Mouse (Mus musculus): ENCODE data around the gene Zfp973. TPM values are rescaled to one million over a fixed set of nuclear protein-coding genes. Genes with fewer than 3 reads are reported as not detected.
"Not testable (repeated sequence)": the region's sequence is repeated elsewhere in the genome, so short reads cannot be mapped to it uniquely, and the experiment has no call there.

The Zfp973 gene
- 8.0 and 8.4 TPM in 2 replicates for polyA plus RNA-seq (2015; fragmentation: Nextera tagmentation; extraction: Ambion mirVana)

- not testable (repeated sequence) for ATAC-seq (replicated peaks)
Observed at GRCm38 (mm10) chr2:176670222-176670621, at the start of gene Zfp973. TSS of gene Zfp973 (plus strand) at chr2:176670522.

GRCm38 (mm10) chr2:176636244-176636643 is 34.1 kb upstream of the Zfp973 start, which contains the start of gene Gm14308:
TSS of gene Gm14308 (minus strand) at chr2:176636344.
- not testable (repeated sequence) for ATAC-seq (replicated peaks); H3K9ac ChIP-seq (replicated peaks); H3K9me3 ChIP-seq; H3K27ac ChIP-seq (replicated peaks); H3K27me3 ChIP-seq; H3K4me1 ChIP-seq; H3K4me2 ChIP-seq (replicated peaks); H3K36me3 ChIP-seq; H3K4me3 ChIP-seq
- no CpG with 5 or more reads among the region's 4 CpGs for WGBS

More at GRCm38 (mm10) chr2:176670222-176670621, at the start of gene Zfp973:
- not testable (repeated sequence) for H3K9ac ChIP-seq (replicated peaks); H3K4me2 ChIP-seq (replicated peaks); H3K4me1 ChIP-seq; H3K27ac ChIP-seq (replicated peaks); H3K27me3 ChIP-seq; H3K36me3 ChIP-seq; H3K4me3 ChIP-seq; H3K9me3 ChIP-seq
- no CpG with 5 or more reads among the region's 6 CpGs for WGBS

- not testable (repeated sequence) for H3K9me3 ChIP-seq; H3K27ac ChIP-seq (replicated peaks); ATAC-seq (replicated peaks); H3K4me1 ChIP-seq; H3K36me3 ChIP-seq; H3K27me3 ChIP-seq
- Histone ChIP-seq H3K4me2 (replicated peaks) (peak within 1 kb of the TSS; percentile 38), H3K4me3 (peak within 1 kb of the TSS; percentile 46), H3K9ac (replicated peaks) (peak within 1 kb of the TSS; percentile 32; the same call in 1 of the 2 replicates)
- 0% methylated on average over 1 of the region's 6 CpGs for WGBS
Observed at GRCm38 (mm10) chr2:176708051-176708450, 37.7 kb downstream of the Zfp973 start, which contains the start of gene Gm14305. TSS of gene Gm14305 (plus strand) at chr2:176708328.

Other genes with a start within 250 kb of the Zfp973 start
- gene Gm14435, start 246.9 kb upstream of the Zfp973 start, polyA plus RNA-seq (2015; fragmentation: Nextera tagmentation; extraction: Ambion mirVana) = 11.8 and 13.4 TPM in 2 replicates
- 5.4 and 18.1 TPM in 2 replicates for gene Gm14434, start 183.7 kb upstream of the Zfp973 start, polyA plus RNA-seq (2015; fragmentation: Nextera tagmentation; extraction: Ambion mirVana)
- gene Zfp967, start 149.5 kb upstream of the Zfp973 start, polyA plus RNA-seq (2015; fragmentation: Nextera tagmentation; extraction: Ambion mirVana) = not detected in 2 replicates
- 26.2 and 28.2 TPM in 2 replicates for gene Gm14308, start 34.2 kb upstream of the Zfp973 start, polyA plus RNA-seq (2015; fragmentation: Nextera tagmentation; extraction: Ambion mirVana)
- 33.5 and 40.2 TPM in 2 replicates for gene Gm14305, start 37.8 kb downstream of the Zfp973 start, polyA plus RNA-seq (2015; fragmentation: Nextera tagmentation; extraction: Ambion mirVana)
- 7.3 and 8.2 TPM in 2 replicates for gene Gm14295, start 128.1 kb downstream of the Zfp973 start, polyA plus RNA-seq (2015; fragmentation: Nextera tagmentation; extraction: Ambion mirVana)
- gene Gm14408, start 160.6 kb downstream of the Zfp973 start, polyA plus RNA-seq (2015; fragmentation: Nextera tagmentation; extraction: Ambion mirVana) = not detected in 2 replicates